In genomic region chr11:52420296-52421052, GRCm38 (mm10) we compare ENCODE assay signal across 14 mouse cellular contexts. TPM values are rescaled to one million over a fixed set of nuclear protein-coding genes. Genes with fewer than 3 reads are reported as not detected.
DNase-seq lines count a peak whose midpoint lies in the region; ATAC-seq lines count a peak whose summit lies in the region.
"Had no signal": no experiment of that assay in that cellular context is flagged by ENCODE, and none has a peak within 500 bp of the region (broad histone marks: within the 10 kb centered on the region; RNA-seq: fewer than 3 reads in every experiment).

No protein-coding gene starts in this region.

- no peak for ATAC-seq in midbrain, embryonic 11.5 days (ENCODE audit: low FRiP score)
- peak; percentile 70 for ATAC-seq in kidney, embryonic 14.5 days (ENCODE audit: low FRiP score, low TSS enrichment)
- ATAC-seq: forebrain, embryonic 13.5 days had no signal

- peak; percentile 78 for DNase-seq in midbrain, embryonic 11.5 days (ENCODE audit: low spot score, missing footprints)
- no peak for DNase-seq in midbrain, embryonic 10.5 days (ENCODE audit: low spot score)
- peak; percentile 25 for DNase-seq in kidney, postnatal 10 days
- DNase-seq in kidney, postnatal 4 days = peak; percentile 28 to 47
- DNase-seq in embryo, embryonic 9.5 days (ENCODE audit: extremely low spot score) = no peak
- DNase-seq in gastrocnemius, postnatal 10 days = no peak
- no peak for DNase-seq in ovary, postnatal 10 days (ENCODE audit: low spot score)

- no peak overlapping the region for H3K9ac ChIP-seq in midbrain, embryonic 11.5 days (ENCODE audit: low read length)
- no peak overlapping the region for H3K9ac ChIP-seq in kidney, embryonic 14.5 days (ENCODE audit: low read depth, low read length)
- H3K9ac ChIP-seq: forebrain, embryonic 13.5 days; heart, embryonic 15.5 days; hindbrain, embryonic 13.5 days had no signal

- H3K4me3 ChIP-seq in midbrain, embryonic 11.5 days (ENCODE audit: low read depth, low read length) = no peak overlapping the region
- no peak overlapping the region for H3K4me3 ChIP-seq in midbrain, embryonic 10.5 days
- no peak overlapping the region for H3K4me3 ChIP-seq in kidney, embryonic 14.5 days (ENCODE audit: low read length)
- H3K4me3 ChIP-seq: embryonic facial prominence, embryonic 10.5 days; forebrain, embryonic 13.5 days; gastrocnemius, adult 2 months; heart, embryonic 10.5 days; heart, embryonic 15.5 days; hindbrain, embryonic 13.5 days had no signal

- H3K27ac ChIP-seq in midbrain, embryonic 11.5 days (ENCODE audit: low read depth, low read length) = no peak overlapping the region
- no peak overlapping the region for H3K27ac ChIP-seq in midbrain, embryonic 10.5 days (replicated peaks)
- H3K27ac ChIP-seq in kidney, embryonic 14.5 days (ENCODE audit: low read depth, low read length) = no peak overlapping the region
- H3K27ac ChIP-seq: embryonic facial prominence, embryonic 10.5 days; forebrain, embryonic 13.5 days; gastrocnemius, adult 2 months; heart, embryonic 10.5 days; heart, embryonic 15.5 days; hindbrain, embryonic 13.5 days had no signal

- H3K9me3 ChIP-seq in midbrain, embryonic 11.5 days (ENCODE audit: control insufficient read depth, low read length) = no peaks in the 10 kb centered on the region
- H3K9me3 ChIP-seq in midbrain, embryonic 10.5 days (replicated peaks) = no peaks in the 10 kb centered on the region
- no peaks in the 10 kb centered on the region for H3K9me3 ChIP-seq in kidney, embryonic 14.5 days (ENCODE audit: control insufficient read depth, low read length)
- H3K9me3 ChIP-seq: embryonic facial prominence, embryonic 10.5 days; forebrain, embryonic 13.5 days; heart, embryonic 10.5 days; heart, embryonic 15.5 days; hindbrain, embryonic 13.5 days had no signal

- WGBS in midbrain, embryonic 11.5 days = 85% methylated on average over 12 of the region's 12 CpGs
- WGBS in midbrain, embryonic 10.5 days = 86% methylated on average over 12 of the region's 12 CpGs
- WGBS in kidney, embryonic 14.5 days = 28% methylated on average over 12 of the region's 12 CpGs

- no peaks in the 10 kb centered on the region for H3K4me1 ChIP-seq in midbrain, embryonic 11.5 days (ENCODE audit: control insufficient read depth, insufficient read depth, low read length)
- no peaks in the 10 kb centered on the region for H3K4me1 ChIP-seq in midbrain, embryonic 10.5 days
- H3K4me1 ChIP-seq in kidney, embryonic 14.5 days (ENCODE audit: control insufficient read depth, insufficient read depth, low read length) = peaks cover 6% of the 10 kb centered on the region; the same call in 1 of the 2 replicates
- H3K4me1 ChIP-seq: embryonic facial prominence, embryonic 10.5 days; forebrain, embryonic 13.5 days; heart, embryonic 10.5 days had no signal

- no peak overlapping the region for H3K4me2 ChIP-seq in midbrain, embryonic 11.5 days
- no peak overlapping the region for H3K4me2 ChIP-seq in kidney, embryonic 14.5 days (replicated peaks; ENCODE audit: low read depth, low read length)
- H3K4me2 ChIP-seq: forebrain, embryonic 13.5 days; heart, embryonic 15.5 days; hindbrain, embryonic 13.5 days had no signal

- H3K27me3 ChIP-seq in midbrain, embryonic 11.5 days (ENCODE audit: control insufficient read depth, insufficient read depth, low read length) = no peaks in the 10 kb centered on the region
- H3K27me3 ChIP-seq in midbrain, embryonic 10.5 days (ENCODE audit: low read depth, poor library complexity, severe bottlenecking) = no peaks in the 10 kb centered on the region
- H3K27me3 ChIP-seq in kidney, embryonic 14.5 days (ENCODE audit: control insufficient read depth, insufficient read depth, low read length) = no peaks in the 10 kb centered on the region
- H3K27me3 ChIP-seq: forebrain, embryonic 13.5 days; heart, embryonic 15.5 days had no signal

- H3K36me3 ChIP-seq in midbrain, embryonic 11.5 days (ENCODE audit: control insufficient read depth, insufficient read depth, low read length) = no peaks in the 10 kb centered on the region
- no peaks in the 10 kb centered on the region for H3K36me3 ChIP-seq in midbrain, embryonic 10.5 days
- no peaks in the 10 kb centered on the region for H3K36me3 ChIP-seq in kidney, embryonic 14.5 days (ENCODE audit: control insufficient read depth, insufficient read depth, low read length)
- H3K36me3 ChIP-seq: embryonic facial prominence, embryonic 10.5 days; heart, embryonic 10.5 days; heart, embryonic 15.5 days; hindbrain, embryonic 13.5 days had no signal

RNA-seq across cellular contexts. Expression of gene 9530068E07Rik, which starts 24.2 kb away (rescaled TPM):
- 178 and 193 TPM in 2 replicates for polyA plus RNA-seq in midbrain, embryonic 11.5 days (2014; fragmentation: Nextera tagmentation; extraction: Ambion mirVana)
- polyA plus RNA-seq in midbrain, embryonic 10.5 days (2016; fragmentation: Nextera tagmentation; extraction: Ambion mirVana) = 171 and 174 TPM in 2 replicates
- polyA plus RNA-seq in kidney, embryonic 14.5 days (2014; fragmentation: Nextera tagmentation; extraction: Ambion mirVana) = 139 and 234 TPM in 2 replicates
- 10 to 100 TPM; 76.7 to 83.4 TPM for total RNA-seq in gastrocnemius, postnatal 10 days (2021)

RNA-seq across cellular contexts. Expression of gene Vdac1, which starts 59.8 kb away (rescaled TPM):
- 209 and 210 TPM in 2 replicates for polyA plus RNA-seq in midbrain, embryonic 11.5 days (2014; fragmentation: Nextera tagmentation; extraction: Ambion mirVana)
- 221 and 222 TPM in 2 replicates for polyA plus RNA-seq in midbrain, embryonic 10.5 days (2016; fragmentation: Nextera tagmentation; extraction: Ambion mirVana)
- polyA plus RNA-seq in kidney, embryonic 14.5 days (2014; fragmentation: Nextera tagmentation; extraction: Ambion mirVana) = 265 and 284 TPM in 2 replicates
- 1,000 to 10,000 TPM; 1,018 to 1,167 TPM for total RNA-seq in gastrocnemius, postnatal 10 days (2021)

Comparison
In these comparisons a context has a peak if more than half of its experiments do, and no peak if none do; other contexts are left out.
1. DNase-seq: peak in midbrain, embryonic 11.5 days (single experiment), kidney, postnatal 10 days (single experiment) and kidney, postnatal 4 days (2 of 2); none in midbrain, embryonic 10.5 days (single experiment), embryo, embryonic 9.5 days (single experiment), gastrocnemius, postnatal 10 days (single experiment) and ovary, postnatal 10 days (single experiment).